Mouse (Mus musculus) urinary bladder, postnatal 25 days (tissue): ENCODE results near the gene Kcnt2.

Experiments
- DNase-seq: peaks from one replicate; pipeline ENCODE4 v3.0.0; 2022; ENCODE audit warnings: low spot score

The Kcnt2 gene

GRCm38 (mm10) chr1:140245876-140246597, at the start of gene Kcnt2:
TSS of gene Kcnt2 (plus strand) at chr1:140246158.
- peak; percentile 43 for DNase-seq

- no peak for DNase-seq
Observed at GRCm38 (mm10) chr1:140205329-140205728, 40.6 kb upstream of the Kcnt2 start.

- no peak for DNase-seq
Observed at GRCm38 (mm10) chr1:140225221-140225620, 20.7 kb upstream of the Kcnt2 start.

DNA sequence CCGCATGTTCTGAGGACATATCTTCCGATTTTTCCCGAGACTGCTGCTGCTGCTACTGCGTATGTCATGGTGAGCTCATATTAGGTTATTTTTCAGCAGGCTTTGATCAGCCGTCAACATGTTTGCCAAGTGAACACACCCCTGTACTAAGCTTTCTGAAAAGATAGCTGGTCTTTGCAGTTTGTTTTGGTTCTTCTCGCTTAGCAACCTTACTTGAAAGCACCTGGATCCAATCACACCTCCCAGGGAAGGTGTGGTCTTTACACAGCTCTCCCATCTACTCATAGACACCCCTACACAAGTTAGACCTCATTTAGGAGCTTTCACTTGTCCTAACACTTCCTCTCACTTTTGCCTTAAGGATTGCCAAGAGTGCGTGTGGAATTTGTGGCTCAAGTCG, 19.3 kb upstream of the Kcnt2 start:
- no peak for DNase-seq

DNA sequence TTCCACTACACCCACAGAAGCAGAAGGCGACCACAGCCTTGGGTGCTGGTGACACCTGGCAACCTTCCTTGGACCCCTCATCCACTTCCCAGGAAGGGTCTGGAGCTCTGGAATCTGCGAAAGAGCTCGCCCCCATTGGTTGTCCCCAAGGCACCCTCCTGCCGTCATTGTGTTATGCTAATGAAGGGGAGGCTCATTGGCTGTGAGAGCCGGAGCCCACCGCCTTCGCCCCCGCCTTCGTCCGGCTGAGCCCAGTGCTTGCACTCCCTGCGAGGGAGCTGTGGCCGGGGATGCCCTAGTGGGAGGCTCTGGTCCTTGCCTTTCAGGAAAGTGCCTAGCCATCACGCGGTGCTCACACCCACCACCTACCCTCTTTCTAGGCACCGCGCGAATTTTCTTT, 493 bp upstream of the Kcnt2 start:
- DNase-seq, result peak; percentile 5

- no peak for DNase-seq
Observed at GRCm38 (mm10) chr1:140264696-140265095, 18.7 kb downstream of the Kcnt2 start.

DNA sequence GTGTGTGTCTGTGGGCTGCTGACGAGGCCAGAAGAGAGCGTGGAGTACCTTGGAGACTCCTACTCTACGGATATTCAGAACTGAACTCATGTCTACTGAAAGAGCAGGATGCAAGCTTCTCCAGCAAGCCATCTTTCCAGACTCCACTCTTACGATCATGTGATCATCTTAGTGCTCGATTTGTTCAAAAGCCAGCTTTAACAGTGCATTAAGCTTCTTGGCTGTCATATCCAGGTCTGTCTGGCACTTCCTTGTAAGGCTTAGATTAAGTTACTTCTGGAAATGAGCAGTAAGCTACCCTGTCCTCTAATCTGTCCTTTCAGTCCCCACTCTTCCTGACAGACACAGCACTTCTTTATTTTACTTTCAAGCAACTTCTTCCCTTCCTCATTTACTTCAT, 20.1 kb downstream of the Kcnt2 start:
- DNase-seq, result no peak

DNA sequence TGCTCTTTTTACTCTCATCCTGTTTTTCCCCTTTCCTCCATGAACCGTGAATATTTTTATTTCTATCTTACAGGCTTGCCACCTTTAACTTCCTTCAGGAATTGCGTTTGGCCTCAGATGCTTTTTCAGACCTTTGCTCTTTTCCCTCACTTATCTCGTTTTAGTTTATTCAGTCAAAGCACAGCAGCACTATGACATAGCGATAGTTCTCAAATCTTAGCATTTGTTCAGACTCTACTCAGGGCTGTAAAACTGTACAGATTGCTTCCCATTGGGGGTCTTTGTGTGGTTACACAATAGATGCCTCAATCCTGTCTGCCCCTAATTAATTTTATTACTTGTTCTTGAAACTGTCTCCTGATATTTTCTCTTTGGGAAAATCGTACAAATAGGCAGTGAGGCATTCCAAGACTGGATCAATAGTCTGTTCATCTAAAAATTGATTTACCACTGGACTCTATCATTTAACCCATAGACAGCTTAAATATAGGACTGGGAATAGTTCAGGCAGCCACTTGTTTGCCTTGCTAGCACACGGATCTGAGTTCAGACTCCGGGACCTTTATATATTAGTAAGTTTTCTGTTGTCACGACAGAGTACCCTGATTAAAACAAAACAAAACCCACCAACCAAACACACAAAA, 20.8 kb downstream of the Kcnt2 start:
- no peak for DNase-seq

- DNase-seq, result no peak
Observed at GRCm38 (mm10) chr1:140267288-140267687, 21.3 kb downstream of the Kcnt2 start.

DNA sequence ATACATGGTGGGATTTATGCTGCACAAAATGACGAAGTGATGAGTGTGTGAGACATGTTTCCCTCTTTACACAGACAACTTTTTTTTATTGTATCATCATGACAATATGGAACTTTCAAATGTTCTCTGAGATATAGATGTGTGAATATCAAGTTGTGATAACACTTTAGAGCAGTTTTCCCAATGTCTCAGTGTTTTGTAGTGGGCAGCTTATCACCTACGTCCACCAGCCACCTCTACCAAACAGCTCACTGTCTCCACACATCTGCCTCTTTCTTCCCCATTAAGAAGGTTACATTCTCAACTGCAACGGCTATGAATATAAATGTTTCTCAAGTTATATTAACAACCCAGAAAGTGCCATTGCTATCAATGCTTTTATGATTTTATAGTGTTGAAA, 27.7 kb downstream of the Kcnt2 start:
- DNase-seq, result no peak

GRCm38 (mm10) chr1:140275813-140276212, 29.9 kb downstream of the Kcnt2 start:
- no peak for DNase-seq

GRCm38 (mm10) chr1:140293140-140293539, 47.2 kb downstream of the Kcnt2 start:
- no peak for DNase-seq

- no peak for DNase-seq
Observed at GRCm38 (mm10) chr1:140295482-140295881, 49.5 kb downstream of the Kcnt2 start.

GRCm38 (mm10) chr1:140304244-140304643, 58.3 kb downstream of the Kcnt2 start:
- DNase-seq, result no peak

- DNase-seq, result no peak
Observed at GRCm38 (mm10) chr1:140305344-140305743, 59.4 kb downstream of the Kcnt2 start.

GRCm38 (mm10) chr1:140306339-140306738, 60.4 kb downstream of the Kcnt2 start:
- DNase-seq, result no peak

- no peak for DNase-seq
Observed at GRCm38 (mm10) chr1:140310739-140311138, 64.8 kb downstream of the Kcnt2 start.

DNA sequence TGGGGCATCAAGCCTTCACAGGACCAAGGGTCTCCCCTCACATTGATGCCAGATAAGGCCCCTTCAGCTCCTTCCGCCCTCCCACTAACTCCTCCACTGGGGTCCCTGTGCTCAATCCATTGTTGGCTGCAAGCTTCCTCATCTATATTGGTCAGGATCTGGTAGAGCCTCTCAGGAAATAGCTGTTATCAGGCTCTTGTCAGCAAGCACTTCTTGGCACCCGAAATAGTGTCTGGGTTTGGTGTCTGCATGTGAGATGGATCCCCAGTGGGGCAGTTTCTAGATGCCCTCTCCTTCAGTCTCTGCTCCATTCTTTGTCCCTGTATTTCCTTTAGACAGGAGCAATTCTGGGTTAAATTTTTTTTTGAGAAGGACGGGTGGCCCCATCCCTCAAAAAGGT, 79.1 kb downstream of the Kcnt2 start:
- DNase-seq, result no peak

- no peak for DNase-seq
Observed at GRCm38 (mm10) chr1:140326709-140327108, 80.8 kb downstream of the Kcnt2 start.

- DNase-seq, result no peak
Observed at GRCm38 (mm10) chr1:140333702-140334101, 87.7 kb downstream of the Kcnt2 start.

- no peak for DNase-seq
Observed at GRCm38 (mm10) chr1:140338417-140338816, 92.5 kb downstream of the Kcnt2 start.

- DNase-seq, result no peak
Observed at GRCm38 (mm10) chr1:140339368-140339767, 93.4 kb downstream of the Kcnt2 start.

- DNase-seq, result no peak
Observed at GRCm38 (mm10) chr1:140364787-140365186, 118.8 kb downstream of the Kcnt2 start.

GRCm38 (mm10) chr1:140373532-140373931, 127.6 kb downstream of the Kcnt2 start:
- DNase-seq, result no peak
